Mouse (Mus musculus): ENCODE measurements at regions not wholly inside any gene's neighbourhood (a gene's known extent, or its start where the extent isn't known, plus 50 kb on each side); places are given as distances from the start of the nearest gene placed in this dataset.
A peak's percentile ranks its signal among the peaks of the same experiment; 100 is the strongest.

- DNase-seq (ENCODE audit: low spot score) (no peak), ATAC-seq (replicated peaks; ENCODE audit: insufficient number of reproducible peaks, low FRiP score, low TSS enrichment, low read depth) (no peak)
- Histone ChIP-seq H3K27me3 (ENCODE audit: control insufficient read depth, insufficient read depth, low read length) (no peaks in the 10 kb centered on the region), H3K36me3 (replicated peaks; ENCODE audit: control insufficient read depth, insufficient read depth, low read depth, low read length) (no peaks in the 10 kb centered on the region), H3K4me3 (ENCODE audit: low read depth, low read length) (no peak overlapping the region), H3K9ac (replicated peaks; ENCODE audit: low read length) (no peak overlapping the region), H3K4me1 (ENCODE audit: control insufficient read depth, insufficient read depth, low read length) (no peaks in the 10 kb centered on the region), H3K27ac (replicated peaks; ENCODE audit: low read depth, low read length) (no peak overlapping the region), H3K4me2 (ENCODE audit: low read depth, low read length) (no peak overlapping the region), H3K9me3 (replicated peaks; ENCODE audit: control insufficient read depth, low read length) (no peaks in the 10 kb centered on the region)
- 90% methylated on average over 1 of the region's 1 CpGs for WGBS
These were observed 395.8 kb downstream of the Plod2 start for GRCm38 (mm10) chr9:92937802-92938201.

GRCm38 (mm10) chr9:92950092-92950491 is 408.1 kb downstream of the Plod2 start:
- ATAC-seq (replicated peaks; ENCODE audit: insufficient number of reproducible peaks, low FRiP score, low TSS enrichment, low read depth) (0 out of 2 replicates have a peak, but pooled peaks have one; percentile 52), DNase-seq (ENCODE audit: low spot score) (peak; percentile 25)
- no peak overlapping the region for H3K27ac ChIP-seq (replicated peaks; ENCODE audit: low read depth, low read length)
- no peaks in the 10 kb centered on the region for H3K27me3 ChIP-seq (ENCODE audit: control insufficient read depth, insufficient read depth, low read length)
- H3K9me3 ChIP-seq (replicated peaks; ENCODE audit: control insufficient read depth, low read length), result no peaks in the 10 kb centered on the region
- no peaks in the 10 kb centered on the region for H3K36me3 ChIP-seq (replicated peaks; ENCODE audit: control insufficient read depth, insufficient read depth, low read depth, low read length)
- H3K4me1 ChIP-seq (ENCODE audit: control insufficient read depth, insufficient read depth, low read length), result no peaks in the 10 kb centered on the region
- no peak overlapping the region for H3K4me2 ChIP-seq (ENCODE audit: low read depth, low read length)
- H3K4me3 ChIP-seq (ENCODE audit: low read depth, low read length), result no peak overlapping the region
- H3K9ac ChIP-seq (replicated peaks; ENCODE audit: low read length), result no peak overlapping the region

GRCm38 (mm10) chr9:92963275-92963674 is 421.3 kb downstream of the Plod2 start:
- Histone ChIP-seq H3K36me3 (replicated peaks; ENCODE audit: control insufficient read depth, insufficient read depth, low read depth, low read length) (no peaks in the 10 kb centered on the region), H3K4me1 (ENCODE audit: control insufficient read depth, insufficient read depth, low read length) (no peaks in the 10 kb centered on the region), H3K27me3 (ENCODE audit: control insufficient read depth, insufficient read depth, low read length) (no peaks in the 10 kb centered on the region), H3K9me3 (replicated peaks; ENCODE audit: control insufficient read depth, low read length) (no peaks in the 10 kb centered on the region), H3K9ac (replicated peaks; ENCODE audit: low read length) (no peak overlapping the region), H3K4me3 (ENCODE audit: low read depth, low read length) (no peak overlapping the region), H3K4me2 (ENCODE audit: low read depth, low read length) (no peak overlapping the region), H3K27ac (replicated peaks; ENCODE audit: low read depth, low read length) (no peak overlapping the region)
- no peak for DNase-seq (ENCODE audit: low spot score)
- no peak for ATAC-seq (replicated peaks; ENCODE audit: insufficient number of reproducible peaks, low FRiP score, low TSS enrichment, low read depth)
- 93% methylated on average over 1 of the region's 1 CpGs for WGBS

DNA sequence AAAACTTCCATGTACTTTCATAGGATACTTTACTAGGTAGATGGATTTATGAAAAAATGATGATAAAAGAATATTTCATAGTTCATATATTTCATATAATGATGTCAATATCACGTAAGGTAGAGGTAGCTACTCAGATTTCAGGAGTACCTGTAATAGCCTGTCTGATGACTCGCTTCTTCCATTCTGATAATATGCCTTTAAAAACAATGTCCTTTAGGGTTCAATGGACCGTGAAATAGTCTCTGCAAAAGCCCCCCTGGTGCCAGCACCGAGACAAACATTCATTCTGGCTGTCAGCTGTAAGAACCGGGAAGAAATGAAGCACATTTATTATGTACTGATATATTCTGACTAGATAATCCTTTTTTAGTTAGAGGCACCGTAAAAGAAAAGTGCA is 449.7 kb downstream of the Plod2 start:
- Histone ChIP-seq H3K27ac (replicated peaks; ENCODE audit: low read depth, low read length) (no peak overlapping the region), H3K4me1 (ENCODE audit: control insufficient read depth, insufficient read depth, low read length) (no peaks in the 10 kb centered on the region), H3K9ac (replicated peaks; ENCODE audit: low read length) (no peak overlapping the region), H3K4me2 (ENCODE audit: low read depth, low read length) (no peak overlapping the region), H3K4me3 (ENCODE audit: low read depth, low read length) (no peak overlapping the region), H3K9me3 (replicated peaks; ENCODE audit: control insufficient read depth, low read length) (no peaks in the 10 kb centered on the region), H3K27me3 (ENCODE audit: control insufficient read depth, insufficient read depth, low read length) (no peaks in the 10 kb centered on the region), H3K36me3 (replicated peaks; ENCODE audit: control insufficient read depth, insufficient read depth, low read depth, low read length) (no peaks in the 10 kb centered on the region)
- DNase-seq (ENCODE audit: low spot score) (no peak), ATAC-seq (replicated peaks; ENCODE audit: insufficient number of reproducible peaks, low FRiP score, low TSS enrichment, low read depth) (no peak)
- 66% methylated on average over 6 of the region's 6 CpGs for WGBS

GRCm38 (mm10) chr9:92996156-92996555 is 454.1 kb downstream of the Plod2 start:
- Histone ChIP-seq H3K9me3 (replicated peaks; ENCODE audit: control insufficient read depth, low read length) (no peaks in the 10 kb centered on the region), H3K4me1 (ENCODE audit: control insufficient read depth, insufficient read depth, low read length) (no peaks in the 10 kb centered on the region), H3K9ac (replicated peaks; ENCODE audit: low read length) (no peak overlapping the region), H3K4me3 (ENCODE audit: low read depth, low read length) (no peak overlapping the region), H3K27me3 (ENCODE audit: control insufficient read depth, insufficient read depth, low read length) (no peaks in the 10 kb centered on the region), H3K27ac (replicated peaks; ENCODE audit: low read depth, low read length) (no peak overlapping the region), H3K4me2 (ENCODE audit: low read depth, low read length) (no peak overlapping the region), H3K36me3 (replicated peaks; ENCODE audit: control insufficient read depth, insufficient read depth, low read depth, low read length) (no peaks in the 10 kb centered on the region)
- no peak for ATAC-seq (replicated peaks; ENCODE audit: insufficient number of reproducible peaks, low FRiP score, low TSS enrichment, low read depth)
- no peak for DNase-seq (ENCODE audit: low spot score)
- 83% methylated on average over 2 of the region's 2 CpGs for WGBS

DNA sequence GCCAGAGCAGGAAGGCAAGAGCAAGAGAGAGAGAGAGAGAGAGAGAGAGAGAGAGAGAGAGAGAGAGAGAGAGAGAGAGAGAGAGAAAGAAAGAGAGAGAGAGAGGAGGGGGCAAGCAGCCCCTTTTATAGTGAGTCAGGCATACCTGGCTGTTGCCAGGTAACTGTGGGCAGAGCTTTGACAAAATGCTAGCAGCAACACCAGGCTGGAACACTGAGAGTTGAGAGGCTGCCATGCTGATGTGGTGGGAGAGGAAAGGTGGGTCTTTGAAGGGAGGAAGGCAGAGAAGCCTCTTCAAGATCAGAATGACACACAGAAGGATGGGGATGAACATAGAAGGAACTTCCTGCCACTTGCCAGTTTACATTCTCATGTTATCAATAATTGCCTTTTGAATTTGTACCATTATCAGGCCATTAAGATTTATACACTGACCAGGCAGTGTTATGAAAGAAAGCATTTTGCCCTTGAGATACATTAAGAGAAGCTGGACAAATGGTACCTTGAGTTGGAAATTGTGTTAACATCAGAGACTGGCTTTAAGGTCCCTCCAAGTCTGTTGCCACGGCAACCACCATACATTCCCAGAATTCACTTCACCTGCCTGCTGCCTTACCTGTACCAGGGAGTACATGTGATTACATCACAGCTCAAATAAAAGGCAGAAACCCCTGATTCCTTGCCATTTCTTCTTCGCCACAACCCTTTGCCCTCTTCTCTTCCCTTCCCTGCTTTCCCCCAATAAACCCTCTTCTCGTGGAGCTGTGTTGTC is 463.3 kb downstream of the Plod2 start:
- DNase-seq (ENCODE audit: low spot score) (no peak), ATAC-seq (replicated peaks; ENCODE audit: insufficient number of reproducible peaks, low FRiP score, low TSS enrichment, low read depth) (no peak)
- no peaks in the 10 kb centered on the region for H3K4me1 ChIP-seq (ENCODE audit: control insufficient read depth, insufficient read depth, low read length)
- H3K9me3 ChIP-seq (replicated peaks; ENCODE audit: control insufficient read depth, low read length), result no peaks in the 10 kb centered on the region
- H3K36me3 ChIP-seq (replicated peaks; ENCODE audit: control insufficient read depth, insufficient read depth, low read depth, low read length), result no peaks in the 10 kb centered on the region
- no peaks in the 10 kb centered on the region for H3K27me3 ChIP-seq (ENCODE audit: control insufficient read depth, insufficient read depth, low read length)
- H3K27ac ChIP-seq (replicated peaks; ENCODE audit: low read depth, low read length), result no peak overlapping the region
- 82% methylated on average over 3 of the region's 3 CpGs for WGBS
- no peak overlapping the region for H3K9ac ChIP-seq (replicated peaks; ENCODE audit: low read length)
- no peak overlapping the region for H3K4me2 ChIP-seq (ENCODE audit: low read depth, low read length)
- no peak overlapping the region for H3K4me3 ChIP-seq (ENCODE audit: low read depth, low read length)

- H3K36me3 ChIP-seq (replicated peaks; ENCODE audit: control insufficient read depth, insufficient read depth, low read depth, low read length), result no peaks in the 10 kb centered on the region
- no peak overlapping the region for H3K27ac ChIP-seq (replicated peaks; ENCODE audit: low read depth, low read length)
- WGBS, result 54% methylated on average over 4 of the region's 4 CpGs
- ATAC-seq (replicated peaks; ENCODE audit: insufficient number of reproducible peaks, low FRiP score, low TSS enrichment, low read depth) (peak; percentile 39; the same call in 1 of the 2 replicates), DNase-seq (ENCODE audit: low spot score) (peak; percentile 39)
- H3K4me3 ChIP-seq (ENCODE audit: low read depth, low read length), result no peak overlapping the region
- no peaks in the 10 kb centered on the region for H3K9me3 ChIP-seq (replicated peaks; ENCODE audit: control insufficient read depth, low read length)
- H3K4me1 ChIP-seq (ENCODE audit: control insufficient read depth, insufficient read depth, low read length), result no peaks in the 10 kb centered on the region
- H3K9ac ChIP-seq (replicated peaks; ENCODE audit: low read length), result no peak overlapping the region
- no peak overlapping the region for H3K4me2 ChIP-seq (ENCODE audit: low read depth, low read length)
- no peaks in the 10 kb centered on the region for H3K27me3 ChIP-seq (ENCODE audit: control insufficient read depth, insufficient read depth, low read length)
These were observed 466.7 kb downstream of the Plod2 start for GRCm38 (mm10) chr9:93008511-93009302.

GRCm38 (mm10) chr9:93044298-93044912 is 502.4 kb downstream of the Plod2 start:
- H3K27me3 ChIP-seq (ENCODE audit: control insufficient read depth, insufficient read depth, low read length), result no peaks in the 10 kb centered on the region
- H3K36me3 ChIP-seq (replicated peaks; ENCODE audit: control insufficient read depth, insufficient read depth, low read depth, low read length), result no peaks in the 10 kb centered on the region
- ATAC-seq (replicated peaks; ENCODE audit: insufficient number of reproducible peaks, low FRiP score, low TSS enrichment, low read depth) (no peak), DNase-seq (ENCODE audit: low spot score) (no peak)
- H3K9ac ChIP-seq (replicated peaks; ENCODE audit: low read length), result no peak overlapping the region
- no peak overlapping the region for H3K4me2 ChIP-seq (ENCODE audit: low read depth, low read length)
- no peak overlapping the region for H3K27ac ChIP-seq (replicated peaks; ENCODE audit: low read depth, low read length)
- 75% methylated on average over 10 of the region's 10 CpGs for WGBS
- no peak overlapping the region for H3K4me3 ChIP-seq (ENCODE audit: low read depth, low read length)
- H3K4me1 ChIP-seq (ENCODE audit: control insufficient read depth, insufficient read depth, low read length), result no peaks in the 10 kb centered on the region
- no peaks in the 10 kb centered on the region for H3K9me3 ChIP-seq (replicated peaks; ENCODE audit: control insufficient read depth, low read length)
